Mouse (Mus musculus) liver, postnatal 0 days (tissue): ENCODE measurements around the gene Nrbp1.

Experiments used
- CTCF ChIP-seq: sonication (generic); IDR thresholded peaks from 2 replicates; pipeline ENCODE4 v1.5.1; 2016; ENCODE audit warnings: antibody characterized with exemption, low read depth
- EP300 ChIP-seq: IDR thresholded peaks from 2 replicates; pipeline ENCODE4 v1.6.1; 2016; ENCODE audit warnings: antibody characterized with exemption, low read depth, mild to moderate bottlenecking

- TF ChIP-seq CTCF (no peak), EP300 (no peak)
Observed at GRCm38 (mm10) chr5:31289626-31290230, 49.1 kb downstream of the Nrbp1 start.
